Mouse (Mus musculus): ENCODE results near the gene Efcab3. TPM values are rescaled to one million over a fixed set of nuclear protein-coding genes. Genes with fewer than 3 reads are reported as not detected.

Efcab3 gene
- total RNA-seq, 1 experiment from 2014 or later, result not detected

Other genes starting within 250 kb of the Efcab3 start
- 20.0 and 24.9 TPM in 2 replicates for gene Mettl2, start 62.8 kb downstream of the Efcab3 start, total RNA-seq (2017)
- not detected in 2 replicates for gene Gm10842, start 83.3 kb downstream of the Efcab3 start, total RNA-seq (2017)
- gene Tlk2, start 115.2 kb downstream of the Efcab3 start, total RNA-seq (2017), result 126 and 145 TPM in 2 replicates
- gene Mrc2, start 229.1 kb downstream of the Efcab3 start, total RNA-seq (2017), result 0.47 TPM in 1 of 2 replicates, not detected in the other